Mouse (Mus musculus) c-Kit-positive CD71-negative TER-119-negative erythroid progenitor cells, embryonic 14.5 days (primary cell): ENCODE data around the gene Hoxc5.

Source experiments
- DNase-seq: peaks from one replicate; pipeline ENCODE4 v3.0.0-alpha.2; 2013; ENCODE audit warnings: low read depth

Hoxc5 gene

DNA sequence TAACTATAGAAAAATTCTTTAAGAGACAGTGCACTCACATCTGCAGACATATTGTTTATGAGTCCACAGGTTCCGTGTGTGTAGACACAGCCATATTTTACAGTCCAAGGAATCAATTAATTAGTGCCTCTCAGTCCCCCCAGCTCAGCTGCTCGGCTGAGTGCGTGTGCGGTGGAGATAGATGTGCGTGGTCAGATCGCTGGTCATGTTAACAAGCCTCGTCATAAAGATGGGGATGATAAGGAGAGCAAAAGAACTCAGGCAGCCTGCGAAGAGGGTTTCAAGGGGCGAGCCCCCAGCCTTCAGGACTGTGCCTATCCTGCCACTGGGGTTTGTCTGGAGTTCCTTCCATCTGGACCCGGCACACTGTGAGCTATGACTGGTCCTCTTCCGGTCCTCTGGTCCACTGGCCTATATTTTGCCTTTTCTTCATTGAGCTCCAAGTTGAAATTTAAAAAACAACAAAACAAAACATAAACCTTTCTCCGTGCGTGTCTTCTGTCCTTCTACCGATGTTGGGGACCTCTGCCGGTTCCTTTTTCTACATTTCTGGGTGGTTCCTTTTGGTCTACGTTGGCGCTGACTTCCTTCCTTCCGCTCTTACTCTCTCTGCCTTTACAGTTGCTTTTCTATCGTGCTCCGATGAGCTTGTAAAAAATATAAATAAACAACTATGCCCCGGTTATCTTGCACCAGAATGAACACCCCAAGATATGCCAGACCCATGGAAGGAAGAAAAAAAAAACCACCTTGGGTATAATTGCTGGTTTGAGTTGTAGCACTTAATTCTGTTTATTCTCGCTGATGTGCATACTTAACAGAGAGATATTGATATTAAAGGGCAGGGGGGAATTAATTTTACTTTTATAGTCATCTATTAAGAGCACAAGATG lies 21.8 kb upstream of the Hoxc5 start:
- no peak for DNase-seq

DNA sequence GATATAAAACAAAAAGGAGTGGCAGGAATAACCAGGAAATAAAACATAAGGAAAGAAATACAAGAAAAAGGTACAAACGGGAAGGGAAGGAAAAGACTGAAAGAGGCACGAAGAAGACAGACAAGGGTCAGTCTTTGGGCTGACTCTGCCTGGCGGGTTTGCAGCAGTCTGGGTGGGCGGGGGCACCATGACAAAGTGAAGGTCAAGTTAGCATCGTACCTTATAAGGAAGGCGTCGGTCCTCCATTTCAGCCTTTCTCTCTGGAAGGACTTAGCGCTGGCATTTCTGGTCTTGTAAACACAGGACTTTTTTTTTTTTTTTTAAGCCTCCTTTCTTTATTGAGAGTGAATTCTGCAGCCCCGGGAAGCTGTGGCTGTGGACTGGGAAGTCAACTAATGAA lies 20.0 kb upstream of the Hoxc5 start:
- no peak for DNase-seq

GRCm38 (mm10) chr15:102948842-102949241 lies 18.4 kb upstream of the Hoxc5 start:
- DNase-seq: no peak

DNA sequence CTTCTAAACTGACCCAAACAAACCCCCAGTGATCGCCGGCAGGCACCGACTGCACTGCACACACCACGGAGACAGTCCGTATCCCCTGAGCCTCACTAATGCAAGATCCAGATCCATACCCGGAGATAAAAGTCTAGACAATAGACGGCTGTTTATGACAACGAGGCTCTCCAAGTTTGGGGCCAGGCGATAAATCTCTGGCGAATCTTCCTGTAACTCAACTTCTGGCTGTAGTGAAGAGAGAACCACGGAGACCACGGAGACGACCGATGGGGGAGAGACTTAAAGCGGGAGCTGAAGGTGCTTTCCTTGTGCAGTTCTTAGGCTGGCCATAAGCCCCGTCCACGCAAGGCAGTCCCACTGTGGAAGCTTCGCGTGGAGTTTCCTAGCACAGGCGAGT lies 17.5 kb upstream of the Hoxc5 start:
- DNase-seq: no peak

GRCm38 (mm10) chr15:102950877-102951276 lies 16.4 kb upstream of the Hoxc5 start:
- DNase-seq: no peak

DNA sequence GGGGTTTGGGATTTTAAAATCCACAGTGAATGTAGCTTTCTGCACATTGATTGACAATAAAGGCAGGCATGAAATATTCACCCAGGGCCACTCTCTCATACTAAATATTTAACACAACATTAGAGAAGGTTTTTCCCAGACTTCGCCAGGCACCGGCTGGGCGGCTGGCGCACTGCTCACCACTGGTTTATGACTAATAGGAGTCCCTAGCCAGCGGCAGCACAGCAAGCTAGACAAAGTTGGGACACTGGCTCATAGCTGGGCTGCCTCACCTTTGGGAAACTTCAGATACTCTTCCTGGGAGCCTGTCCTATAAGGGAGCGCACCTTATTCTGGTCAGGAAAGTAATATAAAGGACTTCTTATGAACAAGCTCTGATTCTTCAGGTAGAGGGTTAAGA lies 13.7 kb upstream of the Hoxc5 start:
- DNase-seq: no peak

DNA sequence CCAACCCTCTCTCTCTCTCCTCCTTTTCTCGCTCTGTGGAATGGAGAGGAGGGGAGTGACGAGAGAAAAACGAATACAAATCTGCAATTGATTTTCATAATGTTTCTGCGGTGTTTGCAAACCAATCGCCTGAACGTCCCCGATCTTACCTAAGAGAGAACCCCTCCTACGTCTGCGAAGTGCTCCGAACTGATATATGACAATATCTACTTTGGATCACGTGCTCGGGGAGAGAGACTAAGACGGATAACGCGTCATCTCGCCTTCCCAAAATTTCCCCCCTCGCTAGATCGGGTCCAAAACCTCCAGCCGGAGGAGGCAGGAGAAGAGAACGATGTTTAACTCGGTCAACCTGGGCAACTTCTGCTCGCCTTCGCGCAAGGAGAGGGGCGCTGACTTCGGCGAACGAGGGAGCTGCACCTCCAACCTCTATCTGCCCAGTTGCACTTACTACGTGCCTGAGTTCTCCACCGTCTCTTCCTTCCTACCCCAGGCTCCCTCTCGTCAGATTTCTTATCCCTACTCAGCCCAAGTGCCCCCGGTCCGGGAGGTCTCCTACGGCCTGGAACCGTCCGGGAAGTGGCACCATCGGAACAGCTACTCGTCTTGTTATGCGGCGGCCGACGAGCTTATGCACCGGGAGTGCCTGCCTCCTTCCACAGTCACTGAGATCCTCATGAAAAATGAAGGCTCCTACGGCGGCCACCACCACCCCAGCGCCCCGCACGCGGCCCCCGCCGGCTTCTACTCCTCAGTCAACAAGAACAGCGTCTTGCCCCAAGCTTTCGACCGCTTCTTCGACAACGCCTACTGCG lies 12.8 kb upstream of the Hoxc5 start, which contains the start of gene Hoxc11:
Hoxc11 (plus strand) TSS at position 236 of the 815 bp plus-strand sequence.
- DNase-seq: no peak

GRCm38 (mm10) chr15:102955007-102955382 lies 12.2 kb upstream of the Hoxc5 start:
- no peak for DNase-seq

DNA sequence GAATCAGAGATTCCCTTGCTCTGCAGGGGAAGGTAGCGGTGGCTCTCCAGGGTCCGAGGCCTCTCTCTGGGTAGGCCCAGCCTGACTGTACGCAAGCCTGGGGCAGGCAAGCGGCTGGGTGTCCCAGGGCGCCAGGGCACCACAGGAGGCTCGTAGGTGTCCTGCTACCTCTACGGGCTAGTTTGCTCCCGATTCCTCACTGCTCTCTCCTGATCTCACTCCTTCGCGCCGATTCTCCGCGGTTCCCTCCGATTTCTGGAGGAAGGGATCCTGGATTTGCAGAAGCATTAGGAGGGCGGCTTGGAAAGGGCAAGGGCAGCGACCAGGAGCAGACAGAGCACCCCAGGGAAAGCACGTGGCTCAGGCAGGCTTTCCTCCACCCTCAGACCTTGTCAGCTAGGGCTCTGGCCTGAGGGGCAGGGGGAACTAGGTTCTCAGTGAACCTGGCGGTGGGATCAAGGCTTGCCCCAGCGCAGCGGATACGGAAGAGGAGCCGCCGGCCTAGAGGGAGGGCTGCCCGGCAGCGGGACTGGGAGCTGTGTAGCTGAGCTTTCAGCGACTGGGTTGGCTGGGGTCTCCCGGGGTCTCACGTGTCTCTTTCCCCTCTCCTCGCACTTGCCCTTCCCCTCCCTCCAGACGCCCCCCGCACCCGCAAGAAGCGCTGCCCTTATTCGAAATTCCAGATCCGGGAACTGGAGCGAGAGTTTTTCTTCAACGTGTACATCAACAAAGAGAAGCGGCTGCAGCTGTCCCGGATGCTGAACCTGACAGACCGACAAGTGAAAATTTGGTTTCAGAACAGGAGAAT lies 11.2 kb upstream of the Hoxc5 start:
- DNase-seq: no peak

DNA sequence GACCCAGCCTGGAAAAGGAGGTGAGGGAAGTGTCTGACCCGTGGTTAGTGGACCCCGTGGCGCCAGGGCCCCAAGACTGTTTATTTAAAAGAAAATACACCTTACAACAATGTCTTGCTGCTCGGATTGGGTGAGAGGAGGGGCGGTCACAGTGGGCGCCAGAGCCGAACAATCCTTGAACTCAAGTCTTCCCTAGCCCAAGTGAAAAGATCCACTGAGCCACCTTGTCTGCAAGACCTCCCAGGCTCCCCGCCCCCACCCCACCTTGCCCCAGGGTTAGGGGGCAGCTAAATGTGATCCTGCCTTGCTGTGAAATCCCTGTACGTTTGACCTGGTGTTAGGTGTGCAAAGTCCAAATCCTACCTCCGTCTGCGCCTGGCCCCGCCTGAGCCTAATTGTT lies 10.3 kb upstream of the Hoxc5 start:
- no peak for DNase-seq

DNA sequence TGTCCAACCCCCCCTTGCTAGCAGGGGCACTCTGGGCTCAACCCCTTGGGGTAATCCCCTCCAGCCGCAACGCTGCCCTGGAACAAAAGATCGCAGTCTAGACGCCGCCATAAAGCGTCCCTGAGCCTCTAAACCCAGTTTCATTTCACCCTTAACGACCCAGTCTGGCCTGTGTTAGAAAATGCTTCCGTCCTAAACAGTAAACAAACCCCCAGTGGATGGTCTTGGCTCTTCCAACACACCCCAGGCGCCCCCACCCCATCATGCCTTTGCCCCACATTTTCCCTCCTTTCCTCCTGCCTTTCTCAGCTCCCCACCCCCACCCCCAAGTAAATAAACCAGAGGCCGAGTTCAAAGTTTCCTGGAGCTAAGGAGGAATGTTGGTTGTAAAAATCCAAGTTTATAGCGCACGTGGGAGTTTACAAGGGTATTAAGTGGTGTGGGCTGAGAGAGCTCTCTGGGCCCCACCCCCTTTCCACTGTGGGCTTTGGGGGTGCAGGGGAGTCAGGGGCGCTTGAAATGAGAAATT lies 7.5 kb upstream of the Hoxc5 start:
- DNase-seq: no peak

- DNase-seq: no peak
Measured at GRCm38 (mm10) chr15:102961728-102962127, 5.5 kb upstream of the Hoxc5 start.

DNA sequence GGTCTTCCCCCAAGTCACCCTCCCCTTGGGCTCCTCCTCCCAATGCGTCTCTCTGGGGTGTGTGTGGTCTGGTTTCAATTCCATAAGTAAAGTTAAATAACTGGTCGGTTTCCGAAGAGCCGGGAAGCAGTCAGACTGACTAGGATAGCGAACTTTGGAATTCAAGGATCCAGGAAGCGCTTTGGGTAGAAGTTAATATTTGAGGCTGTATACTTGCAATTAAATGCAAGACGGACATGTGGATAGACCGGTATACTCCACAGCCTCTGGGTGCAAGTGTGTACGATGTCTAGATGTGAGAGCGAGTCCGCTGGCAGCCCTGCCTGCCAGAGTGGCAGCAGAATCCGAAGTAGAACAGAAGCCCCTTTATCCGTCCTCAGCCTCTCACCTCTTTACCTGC lies 4.8 kb upstream of the Hoxc5 start:
- DNase-seq: no peak

- DNase-seq: no peak
Measured at GRCm38 (mm10) chr15:102963259-102963658, 4.0 kb upstream of the Hoxc5 start.

DNA sequence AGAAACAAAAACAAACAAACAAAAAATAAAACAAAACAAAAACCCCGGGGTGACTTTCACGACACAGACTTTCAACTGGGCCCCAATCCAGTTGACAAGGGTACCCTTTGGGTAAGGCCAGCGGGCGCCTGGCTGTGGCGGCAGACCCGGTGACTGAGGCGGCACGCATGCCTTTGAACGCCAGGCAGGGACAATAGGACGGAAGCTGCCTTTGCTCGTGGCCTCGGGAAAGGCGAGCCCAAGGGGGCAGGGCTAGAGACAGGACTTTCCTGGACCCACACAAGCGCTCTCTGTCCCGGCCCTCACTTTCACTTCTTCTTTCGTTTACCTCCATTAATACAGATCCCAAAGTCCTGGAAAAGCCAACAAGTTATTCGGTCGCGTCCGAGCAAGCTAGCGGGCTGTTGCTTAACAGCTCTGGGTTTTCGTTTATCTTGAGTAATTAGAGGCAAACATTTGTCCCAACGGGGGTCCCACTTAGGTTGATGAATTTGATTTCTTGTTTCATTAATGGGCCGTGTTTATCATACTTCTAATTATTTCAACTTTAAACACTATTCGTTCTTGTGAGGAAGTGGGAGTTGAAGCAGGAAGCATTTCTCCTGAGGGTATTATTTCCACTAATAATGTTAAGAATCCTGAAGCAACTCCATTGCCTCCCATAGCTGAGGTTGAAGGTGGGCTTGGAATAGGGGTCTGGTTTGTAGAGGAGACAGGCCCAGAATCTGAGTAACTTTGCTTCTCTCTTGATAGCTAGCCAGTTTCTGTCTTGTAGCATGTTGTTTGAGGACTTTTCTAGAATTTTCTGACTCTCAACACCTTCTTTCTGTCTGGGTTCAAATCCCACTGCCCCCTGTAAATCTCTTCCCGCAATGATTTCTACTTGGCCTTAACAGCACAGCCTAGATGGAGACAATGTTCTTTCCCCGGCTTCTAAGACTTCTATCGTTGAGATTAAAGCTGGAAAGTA lies 3.3 kb upstream of the Hoxc5 start:
- DNase-seq: no peak

- DNase-seq: no peak
Measured at GRCm38 (mm10) chr15:102965003-102965891, 2.0 kb upstream of the Hoxc5 start.

- DNase-seq: peak; percentile 69
Measured at GRCm38 (mm10) chr15:102965892-102966775, 1.1 kb upstream of the Hoxc5 start.

GRCm38 (mm10) chr15:102966776-102967311 lies 399 bp upstream of the Hoxc5 start, which contains the start of gene Hoxc10:
Gene Hoxc10, plus strand, starts transcription at chr15:102966796.
- DNase-seq: no peak
